Mouse (Mus musculus) forebrain, embryonic 16.5 days (tissue): Measurements from ENCODE around the gene Babam2. TPM values are rescaled to one million over a fixed set of nuclear protein-coding genes. Genes with fewer than 3 reads are reported as not detected.

Experiments
- ATAC-seq: fragments of 200-750 bp; cut with Nextera tagmentation; 2 replicates; pipeline ENCODE4 v1.8.0; 2017; ENCODE audit warnings: mild to moderate bottlenecking, moderate library complexity
- H3K27ac ChIP-seq: fragments of 300-500 bp; sonication (generic); 2 replicates; pipeline ENCODE4 v1.5.1; 2014; ENCODE audit warnings: low read length, control low read depth
- H3K27me3 ChIP-seq: fragments of 300-500 bp; sonication (generic); replicated peaks from 2 replicates; pipeline ENCODE4 v1.6.1; 2014; ENCODE audit warnings: low read length; ENCODE audit not compliant: control insufficient read depth, insufficient read depth
- H3K36me3 ChIP-seq: fragments of 300-500 bp; sonication (generic); 2 replicates; pipeline ENCODE4 v1.6.1; 2014; ENCODE audit not compliant: control insufficient read depth, insufficient read depth
- H3K4me1 ChIP-seq: fragments of 300-500 bp; sonication (generic); replicated peaks from 2 replicates; pipeline ENCODE4 v1.6.1; 2014; ENCODE audit warnings: low read length; ENCODE audit not compliant: control insufficient read depth, insufficient read depth
- H3K4me2 ChIP-seq: fragments of 300-500 bp; sonication (generic); 2 replicates; pipeline ENCODE4 v1.6.1; 2014; ENCODE audit warnings: mild to moderate bottlenecking, low read length, control low read depth
- H3K4me3 ChIP-seq: fragments of 300-500 bp; sonication (generic); replicated peaks from 2 replicates; pipeline ENCODE4 v1.5.1; 2014; ENCODE audit warnings: mild to moderate bottlenecking, low read length, control low read depth
- H3K9ac ChIP-seq: fragments of 300-500 bp; sonication (generic); replicated peaks from 2 replicates; pipeline ENCODE4 v1.6.1; 2014; ENCODE audit warnings: low read depth, low read length, control low read depth
- H3K9me3 ChIP-seq: fragments of 300-500 bp; sonication (generic); 2 replicates; pipeline ENCODE4 v1.6.1; 2016; ENCODE audit warnings: low read length; ENCODE audit not compliant: control insufficient read depth
- WGBS: fragments of 180-500 bp; shearing (Covaris S2); extraction: QIAGEN DNeasy Blood & Tissue Kit; methylation state at CpG from one replicate; pipeline ENCODE4 v1.1.7; 2014; 5-methylcytosine and 5-hydroxymethylcytosine counted together
- polyA plus RNA-seq: library from polyadenylated mRNA; unstranded; fragments of >200 nt; fragmentation: Nextera tagmentation; extraction: Ambion mirVana; gene quantifications from 2 replicates; pipeline ENCODE4 v1.2.1, GENCODE M21; 2015

Gene Babam2
- polyA plus RNA-seq, 1 experiment from 2014 or later = 53.5 TPM

- H3K9ac ChIP-seq = no peak overlapping the region
- no peaks in the 10 kb centered on the region for H3K36me3 ChIP-seq
- no peak overlapping the region for H3K27ac ChIP-seq
- no peak overlapping the region for H3K4me3 ChIP-seq
- no peaks in the 10 kb centered on the region for H3K27me3 ChIP-seq
- 98% methylated on average over 2 of the region's 2 CpGs for WGBS
- no peak for ATAC-seq
- H3K4me1 ChIP-seq = no peaks in the 10 kb centered on the region
- H3K9me3 ChIP-seq = no peaks in the 10 kb centered on the region
- no peak overlapping the region for H3K4me2 ChIP-seq
These were observed 204.7 kb downstream of the Babam2 start for GRCm38 (mm10) chr5:31902144-31902543.

DNA sequence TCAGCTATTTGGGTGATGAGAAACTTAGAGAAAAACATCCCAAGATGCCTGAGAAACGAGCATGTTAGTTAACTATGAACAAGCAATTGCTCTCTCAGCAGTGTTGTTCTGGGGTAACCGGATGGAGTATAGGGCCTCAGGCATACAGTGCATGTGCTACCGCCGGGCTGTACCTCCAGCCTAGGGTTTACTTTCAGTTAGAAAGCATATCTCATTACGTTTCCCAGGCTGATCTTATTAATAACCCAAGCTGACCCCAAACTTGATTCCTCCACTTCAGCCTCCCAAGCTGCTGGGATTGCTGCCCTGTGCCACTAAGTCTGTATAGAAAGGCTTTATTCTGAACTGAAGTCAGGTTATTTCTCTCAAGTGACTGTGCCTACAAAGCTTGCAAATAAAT, 205.4 kb downstream of the Babam2 start:
- WGBS = 81% methylated on average over 5 of the region's 5 CpGs
- no peaks in the 10 kb centered on the region for H3K36me3 ChIP-seq
- H3K27me3 ChIP-seq = no peaks in the 10 kb centered on the region
- ATAC-seq = no peak
- no peak overlapping the region for H3K27ac ChIP-seq
- H3K9me3 ChIP-seq = no peaks in the 10 kb centered on the region
- no peak overlapping the region for H3K4me3 ChIP-seq
- no peak overlapping the region for H3K9ac ChIP-seq
- no peak overlapping the region for H3K4me2 ChIP-seq
- H3K4me1 ChIP-seq = no peaks in the 10 kb centered on the region

GRCm38 (mm10) chr5:31904968-31905683, 207.6 kb downstream of the Babam2 start:
- Histone ChIP-seq H3K4me2 (no peak overlapping the region), H3K36me3 (no peaks in the 10 kb centered on the region), H3K9me3 (no peaks in the 10 kb centered on the region), H3K27ac (no peak overlapping the region), H3K4me1 (no peaks in the 10 kb centered on the region), H3K9ac (no peak overlapping the region), H3K27me3 (no peaks in the 10 kb centered on the region), H3K4me3 (no peak overlapping the region)
- no peak for ATAC-seq
- WGBS = 76% methylated on average over 6 of the region's 6 CpGs

GRCm38 (mm10) chr5:31905808-31906207, 208.3 kb downstream of the Babam2 start:
- H3K27me3 ChIP-seq = no peaks in the 10 kb centered on the region
- H3K4me3 ChIP-seq = no peak overlapping the region
- H3K4me2 ChIP-seq = no peak overlapping the region
- H3K9me3 ChIP-seq = no peaks in the 10 kb centered on the region
- 80% methylated on average over 7 of the region's 7 CpGs for WGBS
- ATAC-seq = no peak
- no peak overlapping the region for H3K9ac ChIP-seq
- H3K4me1 ChIP-seq = no peaks in the 10 kb centered on the region
- H3K27ac ChIP-seq = no peak overlapping the region
- no peaks in the 10 kb centered on the region for H3K36me3 ChIP-seq

- 74% methylated on average over 7 of the region's 7 CpGs for WGBS
These were observed 208.9 kb downstream of the Babam2 start for GRCm38 (mm10) chr5:31906286-31906951.

GRCm38 (mm10) chr5:31907959-31908358, 210.5 kb downstream of the Babam2 start:
- H3K4me3 ChIP-seq = no peak overlapping the region
- no peak overlapping the region for H3K4me2 ChIP-seq
- H3K36me3 ChIP-seq = no peaks in the 10 kb centered on the region
- H3K4me1 ChIP-seq = no peaks in the 10 kb centered on the region
- no peaks in the 10 kb centered on the region for H3K27me3 ChIP-seq
- no peak overlapping the region for H3K27ac ChIP-seq
- H3K9ac ChIP-seq = no peak overlapping the region
- no peak for ATAC-seq
- no peaks in the 10 kb centered on the region for H3K9me3 ChIP-seq
- 91% methylated on average over 2 of the region's 2 CpGs for WGBS

More at GRCm38 (mm10) chr5:31906286-31906951, 208.9 kb downstream of the Babam2 start:
- no peak overlapping the region for H3K4me2 ChIP-seq
- no peak for ATAC-seq
- no peak overlapping the region for H3K27ac ChIP-seq
- H3K9me3 ChIP-seq = no peaks in the 10 kb centered on the region
- H3K9ac ChIP-seq = no peak overlapping the region
- no peak overlapping the region for H3K4me3 ChIP-seq
- no peaks in the 10 kb centered on the region for H3K36me3 ChIP-seq
- H3K4me1 ChIP-seq = no peaks in the 10 kb centered on the region
- no peaks in the 10 kb centered on the region for H3K27me3 ChIP-seq

DNA sequence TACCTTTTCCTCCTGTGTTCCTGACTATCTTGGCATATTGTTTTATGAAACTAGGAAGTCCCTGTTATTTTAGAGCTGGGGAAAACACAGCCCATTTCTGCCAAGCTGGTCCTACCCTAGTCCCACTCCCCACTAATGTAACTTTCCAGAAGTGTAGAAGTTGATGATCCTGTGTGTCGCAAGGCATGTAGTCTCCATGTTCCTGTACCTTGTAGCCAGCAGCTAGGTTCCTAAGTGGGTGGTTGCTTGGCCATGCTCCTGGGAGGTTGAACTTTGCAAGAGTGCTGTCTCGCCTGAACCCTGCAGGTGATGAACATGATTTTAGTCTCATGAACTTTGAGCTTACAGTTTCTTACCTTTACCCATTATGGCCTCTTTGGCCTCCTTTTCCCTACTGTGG, 211.3 kb downstream of the Babam2 start:
- no peak overlapping the region for H3K9ac ChIP-seq
- no peaks in the 10 kb centered on the region for H3K36me3 ChIP-seq
- ATAC-seq = no peak
- H3K27ac ChIP-seq = no peak overlapping the region
- no peak overlapping the region for H3K4me3 ChIP-seq
- no peaks in the 10 kb centered on the region for H3K4me1 ChIP-seq
- no peaks in the 10 kb centered on the region for H3K9me3 ChIP-seq
- no peaks in the 10 kb centered on the region for H3K27me3 ChIP-seq
- 90% methylated on average over 2 of the region's 2 CpGs for WGBS
- H3K4me2 ChIP-seq = no peak overlapping the region

- Histone ChIP-seq H3K4me2 (no peak overlapping the region), H3K4me1 (peaks cover 8% of the 10 kb centered on the region; the same call in 1 of the 2 replicates), H3K36me3 (no peaks in the 10 kb centered on the region), H3K9ac (no peak overlapping the region), H3K4me3 (no peak overlapping the region), H3K9me3 (no peaks in the 10 kb centered on the region), H3K27ac (no peak overlapping the region), H3K27me3 (no peaks in the 10 kb centered on the region)
- WGBS = 68% methylated on average over 7 of the region's 7 CpGs
- no peak for ATAC-seq
These were observed 218.8 kb downstream of the Babam2 start for GRCm38 (mm10) chr5:31916241-31916640.

DNA sequence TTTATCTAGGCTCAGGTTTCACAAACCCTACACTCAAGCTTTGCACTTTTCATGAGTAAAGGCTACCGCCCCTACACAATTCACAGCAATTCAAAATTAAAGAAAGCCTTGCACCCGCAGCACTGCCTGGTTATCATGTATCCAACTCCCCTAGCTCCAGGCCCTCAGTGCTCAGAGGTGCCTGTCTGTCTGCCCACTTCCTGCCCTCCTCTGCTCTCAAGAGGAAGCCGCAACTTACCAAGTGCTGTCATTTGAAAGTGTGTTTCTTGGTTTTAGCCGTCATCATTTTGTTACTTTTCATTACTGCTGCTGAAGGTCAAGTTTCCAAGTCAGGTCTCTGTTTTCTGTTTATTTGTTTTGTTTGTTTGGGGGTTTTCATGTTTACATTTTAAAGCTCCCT, 221.1 kb downstream of the Babam2 start:
- no peak for ATAC-seq
- H3K9ac ChIP-seq = no peak overlapping the region
- no peak overlapping the region for H3K27ac ChIP-seq
- H3K36me3 ChIP-seq = no peaks in the 10 kb centered on the region
- no peak overlapping the region for H3K4me3 ChIP-seq
- no peaks in the 10 kb centered on the region for H3K9me3 ChIP-seq
- H3K4me2 ChIP-seq = no peak overlapping the region
- H3K4me1 ChIP-seq = peaks cover 8% of the 10 kb centered on the region; the same call in 1 of the 2 replicates
- WGBS = 92% methylated on average over 4 of the region's 4 CpGs
- H3K27me3 ChIP-seq = no peaks in the 10 kb centered on the region
